Mouse (Mus musculus) spleen, postnatal 10 days (tissue): ENCODE results near the gene Itpr1.
A peak's percentile ranks its signal among the peaks of the same experiment; 100 is the strongest.

ENCODE experiments used
- DNase-seq, 2 experiments: peaks; one replicate each; pipeline ENCODE4 v3.0.0; 2021 to 2022; ENCODE audit warnings: low spot score in 2 of 2

Itpr1 gene

DNA sequence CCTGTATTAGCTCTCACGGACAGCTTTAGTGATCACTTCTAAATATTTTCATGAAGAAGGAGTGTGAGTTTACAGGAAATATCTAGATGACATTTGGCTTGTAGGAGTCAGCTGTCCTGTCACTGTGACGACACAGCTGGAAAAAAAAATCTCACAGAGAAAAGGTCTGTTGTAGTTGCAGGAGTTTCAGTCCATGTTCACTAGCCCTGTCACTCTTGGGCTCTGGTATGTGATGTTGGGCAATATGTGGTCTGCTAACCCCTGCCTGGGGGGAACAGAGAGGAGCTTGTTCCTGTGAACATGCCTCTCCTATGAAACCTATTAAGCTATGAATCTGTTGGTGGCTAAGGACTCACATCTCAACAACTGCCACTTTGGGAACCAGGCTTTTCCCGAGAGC is 166.1 kb downstream of the Itpr1 start:
- no peak for DNase-seq

- no peak for DNase-seq
Observed at GRCm38 (mm10) chr6:108380209-108380608, 167.3 kb downstream of the Itpr1 start.

DNA sequence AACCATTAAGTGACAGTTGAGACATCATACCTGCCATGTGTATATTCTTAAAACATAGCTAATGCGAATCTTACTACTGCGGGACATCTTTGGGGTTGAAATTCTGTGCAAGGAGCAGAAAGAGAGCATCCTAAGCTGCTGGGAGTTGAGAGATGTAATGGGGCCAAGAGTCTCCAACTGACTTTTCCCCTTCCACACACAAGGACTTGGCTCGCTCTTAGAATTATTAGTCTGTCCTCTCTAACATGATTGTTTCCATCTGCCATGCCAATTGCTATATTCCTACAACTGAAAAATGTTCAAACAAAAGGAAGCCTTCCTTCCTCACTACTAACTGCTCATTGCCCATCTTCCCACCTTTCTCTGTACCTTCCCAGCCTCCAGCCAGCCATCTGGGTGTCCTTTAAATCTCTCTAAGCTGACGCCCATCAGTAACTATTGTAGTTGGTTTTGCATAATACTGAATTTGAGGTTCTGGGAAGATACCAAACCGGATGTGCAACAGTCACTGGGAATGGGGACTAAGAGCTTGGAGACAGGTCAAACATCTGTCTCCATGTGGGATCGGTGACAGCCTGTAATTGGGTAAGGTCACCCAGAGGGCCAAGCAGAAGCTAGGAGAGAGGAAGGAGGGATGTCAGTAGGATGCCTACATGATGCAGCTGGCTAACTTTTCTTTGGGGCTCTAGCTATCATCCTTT is 177.9 kb downstream of the Itpr1 start:
- DNase-seq: no peak

GRCm38 (mm10) chr6:108393131-108393530 is 180.2 kb downstream of the Itpr1 start:
- no peak for DNase-seq

DNA sequence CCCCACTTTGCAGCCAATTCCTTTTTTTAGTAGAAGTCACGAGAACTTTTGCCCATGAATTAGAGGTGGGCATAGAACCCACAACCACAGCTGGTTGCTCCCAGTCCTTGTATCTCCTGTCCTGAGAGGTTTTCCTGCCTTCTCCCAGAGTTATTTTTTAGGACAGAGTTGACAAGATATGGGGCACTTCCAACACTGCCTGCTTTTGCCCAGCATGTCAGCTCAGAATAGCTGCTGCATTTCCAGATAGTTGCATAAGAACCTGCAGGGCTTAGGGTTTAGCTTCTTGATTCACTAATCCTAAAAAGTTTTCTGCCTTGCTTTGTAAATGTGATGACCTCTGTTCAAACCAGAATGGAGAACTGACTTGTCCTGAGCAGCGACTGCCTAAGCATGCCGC is 185.1 kb downstream of the Itpr1 start:
- DNase-seq: no peak

- no peak for DNase-seq
Observed at GRCm38 (mm10) chr6:108401412-108401955, 188.6 kb downstream of the Itpr1 start.

- no peak for DNase-seq
Observed at GRCm38 (mm10) chr6:108404736-108405135, 191.8 kb downstream of the Itpr1 start.

GRCm38 (mm10) chr6:108408053-108408452 is 195.2 kb downstream of the Itpr1 start:
- peak; percentile 28 to 43 for DNase-seq

GRCm38 (mm10) chr6:108408726-108409125 is 195.8 kb downstream of the Itpr1 start:
- no peak for DNase-seq

DNA sequence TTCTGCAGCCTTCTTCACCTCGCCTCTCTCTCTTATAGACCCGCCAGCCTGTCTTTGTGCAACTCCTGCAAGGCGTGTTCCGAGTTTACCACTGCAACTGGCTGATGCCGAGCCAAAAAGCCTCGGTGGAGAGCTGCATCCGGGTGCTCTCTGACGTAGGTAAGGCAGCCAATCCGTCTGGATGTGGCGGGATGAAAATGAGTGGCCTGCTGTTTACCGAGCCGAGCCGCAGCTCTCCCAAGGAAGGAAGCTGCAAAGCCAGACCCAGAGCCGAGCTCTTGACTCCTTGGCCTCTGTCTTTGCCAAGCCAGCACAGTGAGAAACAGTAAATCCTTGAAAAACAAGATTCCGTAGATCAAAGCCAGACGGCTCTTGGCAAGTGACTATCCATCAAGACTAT is 197.9 kb downstream of the Itpr1 start:
- DNase-seq: no peak

DNA sequence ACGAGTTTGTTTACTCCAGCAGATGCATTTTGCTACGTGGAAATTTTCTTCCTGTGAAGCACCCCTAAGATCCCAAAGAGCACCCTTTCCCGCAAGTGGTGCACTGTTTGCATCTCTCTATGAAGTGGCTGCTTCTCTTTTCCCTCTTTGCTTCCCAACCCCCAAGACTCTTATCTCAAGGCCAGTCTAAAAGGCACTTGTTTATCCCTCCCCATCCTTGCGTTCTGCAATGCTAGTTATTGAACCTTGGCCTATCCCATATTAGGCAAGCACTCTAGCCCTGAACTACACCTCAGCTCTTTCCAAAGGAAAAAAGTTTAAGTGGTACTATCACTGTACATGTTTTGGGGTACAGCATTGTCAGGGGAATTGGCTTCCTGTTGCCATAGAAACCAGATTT is 198.3 kb downstream of the Itpr1 start:
- DNase-seq: no peak

GRCm38 (mm10) chr6:108413006-108413405 is 200.1 kb downstream of the Itpr1 start:
- DNase-seq: no peak

- DNase-seq: no peak
Observed at GRCm38 (mm10) chr6:108413593-108413992, 200.7 kb downstream of the Itpr1 start.

DNA sequence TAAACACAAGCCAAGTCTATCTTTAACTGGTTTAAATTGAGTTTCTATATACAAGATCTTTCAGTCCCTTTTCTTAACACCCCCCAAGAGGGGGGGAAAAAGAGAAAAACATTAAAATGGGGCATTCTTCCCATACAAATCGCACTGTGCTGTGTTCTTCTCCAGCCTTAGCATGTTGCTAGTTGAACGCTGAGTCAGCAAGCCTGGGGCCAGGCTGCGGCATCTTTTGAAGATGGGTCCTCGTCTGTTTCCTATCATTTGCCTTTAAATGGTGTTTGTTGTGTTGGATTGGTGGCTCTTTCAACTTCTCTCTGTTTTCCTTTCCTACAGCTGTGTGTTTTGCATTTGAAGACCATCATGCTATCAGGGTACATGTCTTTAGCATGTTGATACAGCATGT is 203.0 kb downstream of the Itpr1 start:
- DNase-seq: no peak

- DNase-seq: peak in 1 of 2 experiments; percentile 60
Observed at GRCm38 (mm10) chr6:108417508-108417907, 204.6 kb downstream of the Itpr1 start.

DNA sequence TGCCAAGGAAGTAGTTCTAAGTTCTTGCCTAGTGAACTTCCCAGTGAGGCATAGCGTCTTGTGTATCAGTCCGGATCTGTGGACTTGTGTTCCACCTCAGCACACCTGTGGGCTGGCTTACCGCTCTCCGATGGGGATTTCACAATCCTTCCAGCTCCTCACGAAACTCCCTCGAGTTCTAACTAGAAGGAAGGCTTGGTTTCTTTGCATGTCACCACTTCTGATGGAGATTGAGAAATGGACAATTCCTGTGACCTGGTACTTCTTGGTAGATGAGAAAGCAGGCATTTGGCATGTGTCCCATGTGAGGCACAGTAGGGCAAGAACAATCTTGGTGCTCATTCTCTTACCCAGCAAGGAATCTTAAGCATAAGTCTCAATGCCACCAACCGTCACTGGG is 205.3 kb downstream of the Itpr1 start:
- no peak for DNase-seq

DNA sequence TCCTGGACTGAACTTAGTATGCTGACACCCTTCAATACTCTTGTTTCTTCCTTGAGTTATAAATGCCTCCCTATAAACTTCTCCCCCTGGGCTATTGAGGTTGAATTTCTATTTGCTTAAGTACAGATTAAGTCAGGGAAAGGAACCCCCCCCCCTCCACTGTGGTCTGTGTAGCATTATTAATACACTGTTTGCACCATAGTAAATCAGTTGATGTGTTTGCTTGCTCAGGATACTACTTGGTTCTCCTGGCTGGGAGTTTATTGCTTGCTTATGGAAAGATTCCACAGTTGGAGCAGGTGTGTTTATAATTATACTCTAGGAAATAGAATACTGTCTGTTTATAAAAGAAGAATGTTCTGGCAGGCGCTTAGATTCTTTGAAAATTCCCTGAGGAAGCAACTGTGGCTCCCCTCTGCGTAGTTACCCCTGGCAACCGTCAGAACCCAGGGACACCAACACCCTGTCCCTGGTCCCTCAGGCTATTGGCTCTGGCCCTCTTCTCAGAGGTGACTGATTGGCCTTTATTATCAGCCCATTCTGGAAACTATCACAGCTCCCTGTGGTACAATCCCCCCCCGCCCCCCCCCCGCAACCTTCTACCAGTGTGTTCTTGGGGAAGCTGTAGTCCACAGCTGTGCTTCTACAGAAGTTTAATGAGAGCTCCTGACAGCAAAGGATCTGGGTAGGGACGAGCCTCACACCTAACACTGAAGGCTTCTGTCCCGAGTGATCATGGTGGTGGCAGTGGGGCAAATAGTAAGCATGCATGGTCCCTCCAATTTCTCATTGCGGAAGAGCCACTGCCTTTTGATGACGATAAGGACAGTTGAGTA is 212.1 kb downstream of the Itpr1 start:
- DNase-seq: no peak

DNA sequence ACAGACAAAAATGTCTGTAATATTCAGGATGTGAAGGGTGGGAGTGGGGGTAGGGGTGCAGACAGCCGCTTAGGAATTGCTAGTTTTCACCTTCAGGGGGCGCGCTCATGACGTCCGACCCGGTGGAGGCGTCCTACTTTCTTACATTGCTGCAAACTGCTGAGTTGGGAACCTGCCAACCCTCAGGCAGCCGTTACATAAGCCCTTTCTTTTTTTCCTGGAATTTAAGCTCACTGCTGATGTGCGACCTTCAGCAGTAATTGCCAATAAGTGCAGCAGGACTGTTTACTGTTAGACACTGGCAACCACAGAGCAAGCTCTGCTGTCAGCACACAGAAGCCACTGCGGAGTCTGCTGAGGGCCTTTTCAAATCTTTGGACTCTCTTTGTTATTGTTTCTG is 213.9 kb downstream of the Itpr1 start:
- DNase-seq: peak in 1 of 2 experiments; percentile 67

DNA sequence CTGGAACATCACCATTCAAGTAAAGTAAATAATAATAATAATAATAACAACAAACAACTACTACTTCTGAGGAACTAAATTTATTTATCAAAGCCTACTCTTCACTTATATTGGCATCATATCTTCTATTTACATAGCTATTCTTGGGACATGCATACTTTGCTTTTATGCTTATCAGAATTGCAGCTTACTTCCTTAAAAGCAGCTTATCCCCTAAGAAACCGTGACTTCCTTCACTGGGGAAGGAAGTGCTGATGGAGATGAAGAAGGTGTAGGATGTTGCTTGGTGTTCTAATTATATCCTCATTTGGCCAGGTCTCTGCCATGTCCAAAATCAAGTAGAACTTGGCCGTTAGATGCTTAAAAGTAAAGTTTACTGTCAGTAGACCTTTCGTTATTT is 215.5 kb downstream of the Itpr1 start:
- DNase-seq: no peak

DNA sequence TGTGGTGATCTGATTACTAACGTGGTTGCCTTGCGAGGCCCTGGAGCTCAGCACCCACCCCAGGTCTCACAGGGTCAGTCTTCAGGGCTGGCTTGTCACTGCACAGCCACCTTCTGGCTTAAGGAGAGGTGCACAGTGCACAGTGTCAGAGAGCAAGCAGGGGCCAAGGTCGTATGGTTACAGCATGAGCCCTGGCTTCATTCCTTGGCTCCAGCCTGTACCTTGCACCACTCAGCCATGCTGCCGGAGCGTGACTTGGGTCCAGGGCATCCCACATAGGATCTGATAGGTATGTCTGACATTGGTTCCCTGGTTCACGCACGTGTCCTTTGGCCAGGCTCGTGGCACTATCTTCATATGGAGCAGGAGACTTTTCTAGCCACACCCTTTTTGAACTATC is 217.1 kb downstream of the Itpr1 start:
- DNase-seq: no peak

GRCm38 (mm10) chr6:108431193-108431592 is 218.3 kb downstream of the Itpr1 start:
- DNase-seq: no peak

- no peak for DNase-seq
Observed at GRCm38 (mm10) chr6:108432836-108433235, 219.9 kb downstream of the Itpr1 start.

GRCm38 (mm10) chr6:108434816-108435215 is 221.9 kb downstream of the Itpr1 start:
- no peak for DNase-seq
